Mouse (Mus musculus): ENCODE data around the gene St5. TPM values are rescaled to one million over a fixed set of nuclear protein-coding genes. Genes with fewer than 3 reads are reported as not detected.

St5 gene
- polyA plus RNA-seq, 1 experiment from 2014 or later = 66.9 TPM

- no peak overlapping the region for H3K4me3 ChIP-seq (ENCODE audit: low read length)
- no peaks in the 10 kb centered on the region for H3K36me3 ChIP-seq (ENCODE audit: control insufficient read depth, insufficient read depth, low read length)
- no peaks in the 10 kb centered on the region for H3K9me3 ChIP-seq (ENCODE audit: control insufficient read depth, low read length)
- no peak for ATAC-seq
- H3K27ac ChIP-seq (ENCODE audit: low read length) = no peak overlapping the region
- H3K27me3 ChIP-seq (replicated peaks; ENCODE audit: control insufficient read depth, insufficient read depth, low read length) = no peaks in the 10 kb centered on the region
- peaks cover 36% of the 10 kb centered on the region for H3K4me1 ChIP-seq (ENCODE audit: control insufficient read depth, insufficient read depth, low read length)
- no peak overlapping the region for H3K9ac ChIP-seq (ENCODE audit: low read depth, low read length)
- no peak overlapping the region for H3K4me2 ChIP-seq (ENCODE audit: low read depth, low read length)
Measured at GRCm38 (mm10) chr7:109593992-109594391, 109.4 kb downstream of the St5 start.

DNA sequence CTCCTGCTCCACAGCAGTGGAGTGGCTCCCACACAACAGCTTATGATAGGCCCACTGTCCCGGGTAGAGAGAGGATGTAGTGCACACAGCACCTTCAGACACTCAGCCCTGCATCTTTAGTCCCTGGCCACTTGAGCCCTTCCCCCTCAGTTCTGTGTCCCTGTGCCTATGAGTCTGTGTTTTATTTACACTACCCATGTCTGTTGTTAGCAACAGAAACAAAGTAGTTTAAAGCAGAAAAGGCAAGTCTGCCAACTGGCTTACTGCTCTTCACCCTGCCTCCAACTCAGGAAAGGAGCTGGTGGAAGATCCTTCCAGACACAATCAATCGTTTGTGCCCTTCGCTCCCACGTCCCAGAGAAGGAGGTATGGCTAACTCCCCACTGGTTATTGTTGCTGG lies 111.2 kb downstream of the St5 start:
- peak; percentile 41 for ATAC-seq
- Histone ChIP-seq H3K36me3 (ENCODE audit: control insufficient read depth, insufficient read depth, low read length) (no peaks in the 10 kb centered on the region), H3K9ac (ENCODE audit: low read depth, low read length) (no peak overlapping the region), H3K27me3 (replicated peaks; ENCODE audit: control insufficient read depth, insufficient read depth, low read length) (no peaks in the 10 kb centered on the region), H3K4me1 (ENCODE audit: control insufficient read depth, insufficient read depth, low read length) (peaks cover 42% of the 10 kb centered on the region), H3K9me3 (ENCODE audit: control insufficient read depth, low read length) (no peaks in the 10 kb centered on the region), H3K4me2 (ENCODE audit: low read depth, low read length) (no peak overlapping the region), H3K27ac (ENCODE audit: low read length) (peak overlapping the region; percentile 49; the same call in 1 of the 2 replicates), H3K4me3 (ENCODE audit: low read length) (no peak overlapping the region)
- 20% methylated on average over 4 of the region's 4 CpGs for WGBS

DNA sequence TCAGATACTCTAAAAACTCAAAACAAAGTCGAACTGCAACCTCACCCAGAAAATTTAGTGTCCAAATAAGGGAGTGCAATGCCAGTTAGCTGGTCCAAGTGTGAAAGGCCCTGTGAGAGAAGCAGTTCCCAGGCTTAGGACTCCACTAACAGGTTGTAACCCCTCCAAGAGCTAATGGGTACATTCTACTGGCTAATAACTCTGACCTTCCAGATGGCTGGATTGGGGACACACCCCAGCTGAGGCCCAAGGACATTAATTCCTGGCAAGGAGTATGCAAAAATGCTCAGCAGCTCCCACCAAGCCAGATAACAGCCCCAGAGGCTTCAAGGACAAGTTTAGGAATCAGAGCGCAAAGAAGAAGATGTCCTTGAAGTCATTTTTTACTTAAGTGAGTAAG lies 112.8 kb downstream of the St5 start:
- Histone ChIP-seq H3K4me1 (ENCODE audit: control insufficient read depth, insufficient read depth, low read length) (peaks cover 44% of the 10 kb centered on the region), H3K9ac (ENCODE audit: low read depth, low read length) (no peak overlapping the region), H3K27me3 (replicated peaks; ENCODE audit: control insufficient read depth, insufficient read depth, low read length) (no peaks in the 10 kb centered on the region), H3K27ac (ENCODE audit: low read length) (no peak overlapping the region), H3K4me2 (ENCODE audit: low read depth, low read length) (no peak overlapping the region), H3K9me3 (ENCODE audit: control insufficient read depth, low read length) (no peaks in the 10 kb centered on the region), H3K4me3 (ENCODE audit: low read length) (no peak overlapping the region), H3K36me3 (ENCODE audit: control insufficient read depth, insufficient read depth, low read length) (no peaks in the 10 kb centered on the region)
- WGBS = 61% methylated on average over 2 of the region's 2 CpGs
- ATAC-seq = no peak

- H3K27me3 ChIP-seq (replicated peaks; ENCODE audit: control insufficient read depth, insufficient read depth, low read length) = no peaks in the 10 kb centered on the region
- no peak overlapping the region for H3K9ac ChIP-seq (ENCODE audit: low read depth, low read length)
- H3K9me3 ChIP-seq (ENCODE audit: control insufficient read depth, low read length) = no peaks in the 10 kb centered on the region
- 0 out of 2 replicates have a peak overlapping the region, but pooled peaks have one; percentile 2 for H3K27ac ChIP-seq (ENCODE audit: low read length)
- peak; percentile 30; the same call in 1 of the 2 replicates for ATAC-seq
- H3K36me3 ChIP-seq (ENCODE audit: control insufficient read depth, insufficient read depth, low read length) = no peaks in the 10 kb centered on the region
- WGBS = 46% methylated on average over 6 of the region's 6 CpGs
- H3K4me2 ChIP-seq (ENCODE audit: low read depth, low read length) = no peak overlapping the region
- H3K4me1 ChIP-seq (ENCODE audit: control insufficient read depth, insufficient read depth, low read length) = peaks cover 47% of the 10 kb centered on the region
- no peak overlapping the region for H3K4me3 ChIP-seq (ENCODE audit: low read length)
Measured at GRCm38 (mm10) chr7:109588990-109589389, 114.4 kb downstream of the St5 start.

DNA sequence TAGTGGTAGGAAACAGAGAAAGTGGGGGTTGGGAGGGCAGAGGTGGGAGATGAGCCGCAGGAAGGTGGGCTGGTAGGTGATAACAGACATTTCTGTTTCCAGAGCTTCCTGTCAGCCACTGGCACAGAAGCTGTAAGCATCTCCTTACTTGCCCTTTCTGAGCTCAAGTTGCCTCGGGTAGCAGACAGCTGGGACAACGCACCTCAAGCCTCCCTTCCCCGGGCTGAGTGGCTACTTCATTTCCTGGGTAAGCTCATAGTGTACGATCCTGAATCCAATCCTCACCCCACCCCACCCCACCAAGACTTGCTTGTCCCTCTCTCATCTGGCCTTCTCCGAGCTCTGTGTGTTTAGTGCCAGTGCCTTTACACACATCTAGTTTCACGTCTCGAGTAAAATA lies 115.3 kb downstream of the St5 start:
- Histone ChIP-seq H3K4me1 (ENCODE audit: control insufficient read depth, insufficient read depth, low read length) (peaks cover 41% of the 10 kb centered on the region), H3K27me3 (replicated peaks; ENCODE audit: control insufficient read depth, insufficient read depth, low read length) (no peaks in the 10 kb centered on the region), H3K36me3 (ENCODE audit: control insufficient read depth, insufficient read depth, low read length) (no peaks in the 10 kb centered on the region), H3K9ac (ENCODE audit: low read depth, low read length) (no peak overlapping the region), H3K27ac (ENCODE audit: low read length) (no peak overlapping the region), H3K4me2 (ENCODE audit: low read depth, low read length) (no peak overlapping the region), H3K4me3 (ENCODE audit: low read length) (no peak overlapping the region), H3K9me3 (ENCODE audit: control insufficient read depth, low read length) (no peaks in the 10 kb centered on the region)
- no peak for ATAC-seq
- 60% methylated on average over 8 of the region's 8 CpGs for WGBS

GRCm38 (mm10) chr7:109584467-109584866 lies 118.9 kb downstream of the St5 start:
- no peak overlapping the region for H3K9ac ChIP-seq (ENCODE audit: low read depth, low read length)
- no peaks in the 10 kb centered on the region for H3K36me3 ChIP-seq (ENCODE audit: control insufficient read depth, insufficient read depth, low read length)
- WGBS = 51% methylated on average over 1 of the region's 1 CpGs
- no peak for ATAC-seq
- H3K27ac ChIP-seq (ENCODE audit: low read length) = no peak overlapping the region
- no peak overlapping the region for H3K4me2 ChIP-seq (ENCODE audit: low read depth, low read length)
- no peak overlapping the region for H3K4me3 ChIP-seq (ENCODE audit: low read length)
- peaks cover 20% of the 10 kb centered on the region for H3K4me1 ChIP-seq (ENCODE audit: control insufficient read depth, insufficient read depth, low read length)
- no peaks in the 10 kb centered on the region for H3K9me3 ChIP-seq (ENCODE audit: control insufficient read depth, low read length)
- H3K27me3 ChIP-seq (replicated peaks; ENCODE audit: control insufficient read depth, insufficient read depth, low read length) = no peaks in the 10 kb centered on the region

DNA sequence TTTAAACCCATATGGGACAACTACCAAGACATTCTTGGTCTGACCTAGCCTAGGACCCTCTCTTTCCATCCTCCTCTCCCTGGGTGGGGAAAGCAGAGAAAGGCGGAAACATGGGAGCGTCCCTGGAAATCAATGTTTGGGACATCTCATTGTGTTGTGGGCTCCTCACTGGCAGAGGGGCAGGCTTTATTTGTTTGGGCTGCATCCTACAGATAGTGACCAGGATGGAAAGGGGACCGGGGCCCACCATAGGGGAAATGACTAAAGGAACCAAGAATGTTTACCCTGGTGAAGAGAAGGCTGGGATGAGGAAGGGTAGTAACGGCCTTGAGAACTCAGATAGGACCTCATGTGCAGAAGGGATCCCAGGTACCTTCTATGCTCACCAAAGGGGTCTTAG lies 122.9 kb downstream of the St5 start:
- ATAC-seq = no peak
- Histone ChIP-seq H3K4me1 (ENCODE audit: control insufficient read depth, insufficient read depth, low read length) (peaks cover 32% of the 10 kb centered on the region), H3K27ac (ENCODE audit: low read length) (no peak overlapping the region), H3K9me3 (ENCODE audit: control insufficient read depth, low read length) (no peaks in the 10 kb centered on the region), H3K36me3 (ENCODE audit: control insufficient read depth, insufficient read depth, low read length) (no peaks in the 10 kb centered on the region), H3K9ac (ENCODE audit: low read depth, low read length) (no peak overlapping the region), H3K27me3 (replicated peaks; ENCODE audit: control insufficient read depth, insufficient read depth, low read length) (no peaks in the 10 kb centered on the region), H3K4me3 (ENCODE audit: low read length) (no peak overlapping the region), H3K4me2 (ENCODE audit: low read depth, low read length) (no peak overlapping the region)
- WGBS = 71% methylated on average over 4 of the region's 4 CpGs

DNA sequence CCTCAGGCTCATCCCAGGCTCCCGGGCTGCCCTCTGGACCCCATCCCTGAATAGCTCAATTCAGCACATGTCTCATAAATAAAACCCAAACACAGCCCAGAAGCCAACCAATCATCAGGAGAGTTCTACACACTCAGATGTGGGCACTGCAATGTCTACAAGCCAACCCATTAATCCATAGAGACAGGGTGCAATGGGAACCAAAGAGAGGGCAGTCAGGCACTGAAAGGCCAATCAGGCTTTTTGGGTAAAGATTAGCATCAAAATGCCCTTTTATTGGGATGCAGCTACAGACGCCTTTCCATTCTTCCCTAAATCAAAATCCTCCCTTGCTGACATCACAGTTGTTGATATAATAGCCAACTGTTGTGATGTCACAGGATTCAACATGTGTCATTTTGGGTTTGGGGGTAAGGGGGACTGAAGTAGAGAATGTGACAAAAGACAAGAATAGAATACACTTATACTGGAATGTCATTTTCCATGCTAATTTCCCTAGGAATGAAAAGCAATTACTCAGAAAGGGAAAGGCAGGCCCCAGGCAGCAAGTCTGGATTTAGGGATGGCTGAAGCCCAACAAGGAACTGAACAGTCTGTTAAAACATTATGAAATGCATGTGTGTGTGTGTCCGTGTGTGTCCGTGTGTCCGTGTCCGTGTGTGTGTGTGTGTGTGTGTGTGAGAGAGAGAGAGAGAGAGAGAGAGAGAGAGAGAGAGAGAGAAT lies 123.7 kb downstream of the St5 start:
- no peak for ATAC-seq
- Histone ChIP-seq H3K4me3 (ENCODE audit: low read length) (no peak overlapping the region), H3K4me2 (ENCODE audit: low read depth, low read length) (no peak overlapping the region), H3K27me3 (replicated peaks; ENCODE audit: control insufficient read depth, insufficient read depth, low read length) (no peaks in the 10 kb centered on the region), H3K4me1 (ENCODE audit: control insufficient read depth, insufficient read depth, low read length) (peaks cover 29% of the 10 kb centered on the region), H3K36me3 (ENCODE audit: control insufficient read depth, insufficient read depth, low read length) (no peaks in the 10 kb centered on the region), H3K9me3 (ENCODE audit: control insufficient read depth, low read length) (no peaks in the 10 kb centered on the region), H3K9ac (ENCODE audit: low read depth, low read length) (no peak overlapping the region), H3K27ac (ENCODE audit: low read length) (peak overlapping the region; percentile 57; the same call in 1 of the 2 replicates)
- 65% methylated on average over 6 of the region's 6 CpGs for WGBS

GRCm38 (mm10) chr7:109578880-109579584 lies 124.4 kb downstream of the St5 start:
- Histone ChIP-seq H3K9ac (ENCODE audit: low read depth, low read length) (no peak overlapping the region), H3K9me3 (ENCODE audit: control insufficient read depth, low read length) (no peaks in the 10 kb centered on the region), H3K4me1 (ENCODE audit: control insufficient read depth, insufficient read depth, low read length) (peaks cover 29% of the 10 kb centered on the region), H3K27ac (ENCODE audit: low read length) (peak overlapping the region; percentile 57; the same call in 1 of the 2 replicates), H3K4me2 (ENCODE audit: low read depth, low read length) (no peak overlapping the region), H3K27me3 (replicated peaks; ENCODE audit: control insufficient read depth, insufficient read depth, low read length) (no peaks in the 10 kb centered on the region), H3K36me3 (ENCODE audit: control insufficient read depth, insufficient read depth, low read length) (no peaks in the 10 kb centered on the region), H3K4me3 (ENCODE audit: low read length) (no peak overlapping the region)
- ATAC-seq = no peak
- WGBS = 36% methylated on average over 2 of the region's 2 CpGs
